Mouse (Mus musculus): ENCODE results near the gene P2rx7.

GRCm38 (mm10) chr5:122689153-122689552 is 45.4 kb downstream of the P2rx7 start:
- TF ChIP-seq POLR2A (IDR thresholded peaks at IDR 0.05; ENCODE audit: low read depth, low read length), result no peak
- no peak for TF ChIP-seq CTCF (IDR thresholded peaks at IDR 0.05; ENCODE audit: extremely low read depth, insufficient read depth, insufficient read length, insufficient replicate concordance)

All from spleen, adult 2 months (tissue).